Mouse (Mus musculus) heart, postnatal 25 days (tissue): ENCODE data around the gene Dnajc22. TPM values are rescaled to one million over a fixed set of nuclear protein-coding genes. Genes with fewer than 3 reads are reported as not detected.

Experiments used
- DNase-seq: peaks from one replicate; pipeline ENCODE4 v3.0.0; 2022; ENCODE audit warnings: low spot score
- intact Hi-C: fragments of 180-260 bp; cut with DNase I; formaldehyde crosslinking; loops from one replicate; pipeline ENCODE4 v1.15.1; 2025
- microRNA-seq: library from miRNA; unstranded; fragments of <30 nt; microRNA quantifications from one replicate; pipeline ENCODE4 v1.2.0, GENCODE M21; 2022
- total RNA-seq, 2 experiments: library from RNA; stranded (reverse); gene quantifications; 2 replicates each; pipeline ENCODE4 v1.2.3; 2021

Dnajc22 gene
- total RNA-seq, 2 experiments from 2014 or later = 0.16 to 0.45 TPM

- no peak for DNase-seq
- intact Hi-C loops = no loop called here
These were observed 58.4 kb downstream of the Dnajc22 start for GRCm38 (mm10) chr15:99151324-99151723.

DNA sequence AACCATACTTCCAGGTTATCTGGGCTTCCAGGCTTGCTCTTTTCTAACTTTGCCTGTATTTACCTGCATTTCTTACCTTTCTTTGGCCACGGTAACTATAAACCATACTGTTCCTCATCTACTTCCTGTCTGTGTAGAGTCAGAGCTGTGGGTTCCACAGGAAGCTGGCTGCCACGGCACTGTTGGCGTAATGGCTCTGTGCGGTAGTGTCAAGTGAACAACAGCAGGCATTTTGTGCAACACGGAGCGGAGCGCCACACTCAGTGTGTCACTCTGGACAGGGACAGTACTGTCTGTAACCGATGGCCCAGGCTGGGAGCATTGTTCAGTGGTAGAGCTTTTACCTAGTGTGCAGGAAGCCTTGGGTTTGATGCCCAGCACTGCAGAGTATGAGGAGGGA is 60.5 kb downstream of the Dnajc22 start:
- intact Hi-C loops = no loop called here
- DNase-seq = no peak

Small RNA genes within 50 kb of the gene (microRNA-seq; reads per million reads assigned to microRNA genes)
- gene Mir6960 = not detected

Other genes with a start within 250 kb of the Dnajc22 start
- 10 to 100 TPM; 52.1 to 57.7 TPM for gene Kmt2d, start 222.0 kb upstream of the Dnajc22 start, total RNA-seq
- 1 to 10 TPM; 2.0 to 2.8 TPM for gene Rhebl1, start 198.6 kb upstream of the Dnajc22 start, total RNA-seq
- 1 to 10 TPM; 1.8 TPM for gene Dhh, start 194.6 kb upstream of the Dnajc22 start, total RNA-seq
- 10 to 100 TPM; 11.5 to 13.4 TPM for gene Lmbr1l, start 174.9 kb upstream of the Dnajc22 start, total RNA-seq
- gene Tuba1b, start 158.6 kb upstream of the Dnajc22 start, total RNA-seq = 100 to 1,000 TPM; 163 to 175 TPM
- not detected for gene Gm49450, start 139.6 kb upstream of the Dnajc22 start, total RNA-seq
- gene Tuba1a, start 139.5 kb upstream of the Dnajc22 start, total RNA-seq = 100 to 1,000 TPM in 1 of 2 experiments, 10 to 100 TPM in 1; 99.4 to 105 TPM
- 10 to 100 TPM; 33.5 to 33.7 TPM for gene Tuba1c, start 63.3 kb upstream of the Dnajc22 start, total RNA-seq
- gene Prph, start 38.0 kb upstream of the Dnajc22 start, total RNA-seq = under 1 TPM; 0.14 to 0.42 TPM
- gene Troap, start 18.6 kb upstream of the Dnajc22 start, total RNA-seq = under 1 TPM; 0.13 to 0.67 TPM
- not detected for gene C1ql4, start 5.4 kb upstream of the Dnajc22 start, total RNA-seq
- 1 to 10 TPM; 7.7 to 7.9 TPM for gene Spats2, start 32.7 kb downstream of the Dnajc22 start, total RNA-seq
- gene Kcnh3, start 131.7 kb downstream of the Dnajc22 start, total RNA-seq = under 1 TPM; 0.06 to 0.18 TPM
- 10 to 100 TPM; 47.4 to 50.9 TPM for gene Mcrs1, start 158.8 kb downstream of the Dnajc22 start, total RNA-seq
- 10 to 100 TPM; 20.2 to 20.7 TPM for gene Prpf40b, start 201.9 kb downstream of the Dnajc22 start, total RNA-seq
- gene Fam186b, start 202.7 kb downstream of the Dnajc22 start, total RNA-seq = not detected